Mouse (Mus musculus) CH12.LX (cell line): ENCODE results near the gene Ctla4. TPM values are rescaled to one million over a fixed set of nuclear protein-coding genes. Genes with fewer than 3 reads are reported as not detected.
A peak's percentile ranks its signal among the peaks of the same experiment; 100 is the strongest.

Source experiments
- DNase-seq: peaks from one replicate; pipeline ENCODE4 v3.0.0-alpha.2; 2013; ENCODE audit errors: extremely low read depth
- H3K27ac ChIP-seq: 2 replicates; pipeline ENCODE4 v1.5.1; 2012; ENCODE audit warnings: low read depth, mild to moderate bottlenecking, control low read depth, moderate library complexity; ENCODE audit not compliant: insufficient read depth
- H3K27me3 ChIP-seq: replicated peaks from 2 replicates; pipeline ENCODE3; 2012; ENCODE audit warnings: inconsistent platforms
- H3K36me3 ChIP-seq, 2 experiments: replicated peaks in 1 of 2; 2 replicates each; pipeline versions ENCODE3 to v1.6.1; 2012; ENCODE audit warnings: inconsistent platforms in 1 of 2, low read length in 1 of 2, mild to moderate bottlenecking in 1 of 2, mixed read lengths in 1 of 2, moderate library complexity in 1 of 2; ENCODE audit not compliant: control insufficient read depth in 1 of 2, insufficient read depth in 1 of 2
- H3K4me1 ChIP-seq, 2 experiments: 2 replicates each; pipeline ENCODE4 v1.6.1; 2012; ENCODE audit warnings: inconsistent platforms in 1 of 2, moderate library complexity in 1 of 2; ENCODE audit not compliant: insufficient read depth in 2 of 2, control insufficient read depth in 1 of 2
- H3K4me2 ChIP-seq: 2 replicates; pipeline ENCODE4 v1.6.1; 2012; ENCODE audit warnings: low read depth, mild to moderate bottlenecking, control low read depth; ENCODE audit not compliant: poor library complexity, insufficient read depth, severe bottlenecking
- H3K4me3 ChIP-seq, 3 experiments: fragments of 150-350 bp in 1 of 3; sonication (generic) in 1 of 3; replicated peaks in 1 of 3; 2 replicates each; pipeline versions ENCODE3 to v1.5.1; 2011 to 2012; ENCODE audit warnings: low read depth in 2 of 3, low read length in 2 of 3, mild to moderate bottlenecking in 2 of 3, moderate library complexity in 2 of 3, control low read depth in 1 of 3, improper control_type of control experiment in 1 of 3, inconsistent platforms in 1 of 3, mixed read lengths in 1 of 3; ENCODE audit not compliant: poor library complexity in 1 of 3
- H3K79me2 ChIP-seq: replicated peaks from 2 replicates; pipeline ENCODE4 v1.6.1; 2012; ENCODE audit warnings: mild to moderate bottlenecking, moderate library complexity; ENCODE audit not compliant: control insufficient read depth, poor library complexity, insufficient read depth, severe bottlenecking; ENCODE audit errors: extremely low read depth
- H3K9ac ChIP-seq: 2 replicates; pipeline ENCODE4 v1.6.1; 2012; ENCODE audit warnings: low read depth, mild to moderate bottlenecking, control low read depth, moderate library complexity; ENCODE audit not compliant: insufficient read depth
- H3K9me3 ChIP-seq: replicated peaks from 2 replicates; pipeline ENCODE3; 2012; ENCODE audit warnings: low read length, inconsistent platforms, mixed read lengths
- BHLHE40 ChIP-seq: IDR thresholded peaks from 2 replicates; pipeline ENCODE4 v1.6.1; 2011; ENCODE audit warnings: mild to moderate bottlenecking, low read depth, low read length, improper control_type of control experiment
- CHD2 ChIP-seq: IDR thresholded peaks from 2 replicates; pipeline ENCODE4 v1.6.1; 2011; ENCODE audit warnings: low read length, improper control_type of control experiment
- CTCF ChIP-seq, 2 experiments: IDR thresholded peaks in 1 of 2; conservative IDR thresholded peaks in 1 of 2; 2 replicates each; pipeline ENCODE4 v1.5.1; 2011 to 2012; ENCODE audit warnings: low read depth in 2 of 2, low read length in 2 of 2, improper control_type of control experiment in 1 of 2, inconsistent platforms in 1 of 2, mild to moderate bottlenecking in 1 of 2, moderate library complexity in 1 of 2
- E2F4 ChIP-seq: IDR thresholded peaks from 2 replicates; pipeline ENCODE4 v1.6.1; 2011; ENCODE audit warnings: low read depth, low read length, improper control_type of control experiment; ENCODE audit not compliant: insufficient replicate concordance
- ELF1 ChIP-seq: IDR thresholded peaks from 2 replicates; pipeline ENCODE4 v1.6.1; 2014; ENCODE audit warnings: low read depth, mild to moderate bottlenecking, inconsistent platforms, low read length, improper control_type of control experiment
- ETS1 ChIP-seq: conservative IDR thresholded peaks from 2 replicates; pipeline ENCODE4 v1.6.1; 2012; ENCODE audit warnings: low read depth, mild to moderate bottlenecking, inconsistent platforms, low read length, improper control_type of control experiment, moderate library complexity
- GABPA ChIP-seq: IDR thresholded peaks from 2 replicates; pipeline ENCODE4 v1.6.1; 2012; ENCODE audit warnings: low read depth, low read length, improper control_type of control experiment, inconsistent platforms; ENCODE audit not compliant: insufficient replicate concordance
- JUN ChIP-seq: IDR thresholded peaks from 2 replicates; pipeline ENCODE4 v1.6.1; 2011; ENCODE audit warnings: low read depth, mild to moderate bottlenecking, low read length, improper control_type of control experiment, moderate library complexity; ENCODE audit not compliant: insufficient read depth
- MAFK ChIP-seq: IDR thresholded peaks from 2 replicates; pipeline ENCODE4 v1.6.1; 2011; ENCODE audit warnings: low read length, improper control_type of control experiment; ENCODE audit not compliant: insufficient replicate concordance
- MAZ ChIP-seq: IDR thresholded peaks from 2 replicates; pipeline ENCODE4 v1.6.1; 2012; ENCODE audit warnings: low read depth, mild to moderate bottlenecking, inconsistent platforms, low read length, improper control_type of control experiment, moderate library complexity
- MEF2A ChIP-seq: IDR thresholded peaks from 2 replicates; pipeline ENCODE4 v1.6.1; 2014; ENCODE audit warnings: low read depth, mild to moderate bottlenecking, inconsistent platforms, low read length, improper control_type of control experiment, borderline replicate concordance
- NELFE ChIP-seq: IDR thresholded peaks from 2 replicates; pipeline ENCODE4 v1.6.1; 2011; ENCODE audit warnings: low read depth, low read length, improper control_type of control experiment
- NRF1 ChIP-seq: IDR thresholded peaks from 2 replicates; pipeline ENCODE4 v1.6.1; 2014; ENCODE audit warnings: low read depth, mild to moderate bottlenecking, inconsistent platforms, low read length, improper control_type of control experiment, moderate library complexity
- PAX5 ChIP-seq: IDR thresholded peaks from 2 replicates; pipeline ENCODE4 v1.6.1; 2012; ENCODE audit warnings: low read length, inconsistent platforms, mixed read lengths
- POLR2A ChIP-seq: IDR thresholded peaks from 2 replicates; pipeline ENCODE4 v1.6.1; 2011; ENCODE audit warnings: low read depth, mild to moderate bottlenecking, improper control_type of control experiment, low read length
- RAD21 ChIP-seq: IDR thresholded peaks from 2 replicates; pipeline ENCODE4 v1.6.1; 2011; ENCODE audit warnings: low read depth, mild to moderate bottlenecking, low read length, improper control_type of control experiment, moderate library complexity
- RCOR1 ChIP-seq: conservative IDR thresholded peaks from 2 replicates; pipeline ENCODE4 v1.6.1; 2012; ENCODE audit warnings: low read depth, mild to moderate bottlenecking, inconsistent platforms, low read length, improper control_type of control experiment
- SIN3A ChIP-seq: IDR thresholded peaks from 2 replicates; pipeline ENCODE4 v1.6.1; 2012; ENCODE audit warnings: low read length, improper control_type of control experiment, inconsistent platforms
- SMC3 ChIP-seq: IDR thresholded peaks from 2 replicates; pipeline ENCODE4 v1.6.1; 2011; ENCODE audit warnings: low read depth, low read length, improper control_type of control experiment
- TCF12 ChIP-seq: IDR thresholded peaks from 2 replicates; pipeline ENCODE4 v1.6.1; 2014; ENCODE audit warnings: low read depth, mild to moderate bottlenecking, inconsistent platforms, low read length, improper control_type of control experiment
- USF1 ChIP-seq: IDR thresholded peaks from 2 replicates; pipeline ENCODE4 v1.6.1; 2014; ENCODE audit warnings: low read depth, mild to moderate bottlenecking, inconsistent platforms, low read length, improper control_type of control experiment
- USF2 ChIP-seq: conservative IDR thresholded peaks from 2 replicates; pipeline ENCODE4 v1.6.1; 2011; ENCODE audit warnings: low read depth, low read length, improper control_type of control experiment
- ZC3H11A ChIP-seq: IDR thresholded peaks from 2 replicates; pipeline ENCODE4 v1.6.1; 2012; ENCODE audit warnings: low read depth, mild to moderate bottlenecking, inconsistent platforms, low read length, improper control_type of control experiment
- ZMIZ1 ChIP-seq: IDR thresholded peaks from 2 replicates; pipeline ENCODE4 v1.6.1; 2012; ENCODE audit warnings: low read depth, mild to moderate bottlenecking, inconsistent platforms, low read length, improper control_type of control experiment
- ZNF384 ChIP-seq: IDR thresholded peaks from 2 replicates; pipeline ENCODE4 v1.6.1; 2012; ENCODE audit warnings: low read depth, low read length, improper control_type of control experiment, inconsistent platforms
- dilution Hi-C: fragments of 300-500 bp; cut with MboI; formaldehyde crosslinking; loops from 2 replicates; pipeline ENCODE4 v1.14.3; 2020; ENCODE audit warnings: low sequenced_read_pairs; ENCODE audit not compliant: extremely low pct_unique_long_range_greater_than_20kb, extremely low pct_ligation_motif_present
- in situ Hi-C: fragments of 300-500 bp; cut with MboI; formaldehyde crosslinking; loops from 3 replicates; pipeline ENCODE4 v1.14.3; 2019; ENCODE audit warnings: low sequenced_read_pairs, low pct_ligation_motif_present, low pct_unique_long_range_greater_than_20kb, mixed read lengths
- polyA plus RNA-seq: library from polyadenylated mRNA; unstranded; fragments of >175 nt; gene quantifications from 2 replicates; pipeline ENCODE4 v1.2.1, GENCODE M21; 2012; ENCODE audit warnings: low read depth; ENCODE audit not compliant: insufficient read length
- total RNA-seq, 2 experiments: library from RNA; depleted of rRNA; stranded (reverse); fragments of 300-350 nt in 1 of 2; fragments of >200 nt in 1 of 2; gene quantifications; 2 replicates each; pipeline ENCODE4 v1.2.3; 2012 to 2014

Gene Ctla4
- total and polyA plus RNA-seq, 3 experiments = 11.6 to 54.7 (median 53.7) TPM

DNA sequence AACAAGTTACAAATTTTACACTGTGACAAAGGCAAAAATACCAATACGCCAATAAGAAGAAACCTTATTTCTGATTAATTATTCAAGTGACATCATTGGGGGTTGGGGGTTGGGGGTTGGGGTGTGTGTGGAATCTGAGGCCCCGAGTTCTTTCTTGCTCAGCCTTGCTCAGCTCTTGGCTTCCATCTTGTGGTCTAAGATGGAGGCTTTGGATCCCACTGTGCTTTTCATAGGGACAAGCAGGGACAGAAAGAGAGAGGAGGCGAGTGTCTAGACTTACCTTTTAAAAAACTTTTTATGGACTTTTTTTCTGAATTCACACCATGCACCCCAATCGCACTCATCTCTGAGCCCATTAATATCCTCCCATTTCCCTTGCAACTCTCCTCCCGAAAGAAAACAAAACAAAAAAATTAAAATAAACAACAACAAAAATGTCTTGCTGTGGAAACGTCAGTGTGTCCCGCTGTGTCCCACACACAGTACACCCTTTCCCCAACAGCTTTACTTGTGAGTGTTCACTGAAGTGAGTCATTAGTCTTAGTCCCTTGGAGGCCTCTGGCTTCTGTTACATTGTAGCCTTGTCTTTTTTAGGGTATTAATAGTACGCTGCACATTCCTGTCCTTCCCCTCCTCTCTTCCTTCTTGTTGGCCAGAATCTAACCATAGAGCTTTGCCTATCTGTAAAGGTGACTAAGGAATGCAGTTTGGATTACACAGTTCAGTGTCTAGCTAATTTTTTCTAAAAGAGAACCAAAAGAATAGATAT lies 59.0 kb downstream of the Ctla4 start:
- in situ Hi-C loops = no loop called here
- Histone ChIP-seq H3K36me3 (no peaks in the 10 kb centered on the region), H3K9me3 (no peaks in the 10 kb centered on the region), H3K27me3 (no peaks in the 10 kb centered on the region)
- DNase-seq = no peak
- no peak for TF ChIP-seq JUN
- no peak for TF ChIP-seq ZNF384
- TF ChIP-seq MAZ = no peak
- TF ChIP-seq CTCF (conservative IDR thresholded peaks at IDR 0.05 in 1 of 2, IDR thresholded peaks at IDR 0.05 in 1 of 2; ENCODE audit: low read depth in 2 of 2, low read length in 2 of 2) = peak in 1 of 2 experiments; percentile 64; a peak in 2 of 4 replicates
- TF ChIP-seq RAD21 = peak; percentile 59
- TF ChIP-seq TCF12 = no peak
- TF ChIP-seq SMC3 = peak; percentile 49
- peak; percentile 31; the same call in 1 of the 2 replicates for TF ChIP-seq ZC3H11A
- no peak for TF ChIP-seq MEF2A
- peak; percentile 51 for TF ChIP-seq CHD2
- no peak for TF ChIP-seq SIN3A
- no peak for TF ChIP-seq ETS1
- TF ChIP-seq, all 38 proteins: peak for 5
- peaks cover 5 to 40% of the 10 kb centered on the region in 2 experiments; a peak in 3 of 4 replicates for H3K4me1 ChIP-seq
- H3K9ac ChIP-seq = no peak overlapping the region; the same call in 1 of the 2 replicates
- dilution Hi-C loops = no loop called here
- no peak overlapping the region for H3K4me3 ChIP-seq
- no peaks in the 10 kb centered on the region for H3K79me2 ChIP-seq
- H3K27ac ChIP-seq = no peak overlapping the region
- no peak overlapping the region for H3K4me2 ChIP-seq

DNA sequence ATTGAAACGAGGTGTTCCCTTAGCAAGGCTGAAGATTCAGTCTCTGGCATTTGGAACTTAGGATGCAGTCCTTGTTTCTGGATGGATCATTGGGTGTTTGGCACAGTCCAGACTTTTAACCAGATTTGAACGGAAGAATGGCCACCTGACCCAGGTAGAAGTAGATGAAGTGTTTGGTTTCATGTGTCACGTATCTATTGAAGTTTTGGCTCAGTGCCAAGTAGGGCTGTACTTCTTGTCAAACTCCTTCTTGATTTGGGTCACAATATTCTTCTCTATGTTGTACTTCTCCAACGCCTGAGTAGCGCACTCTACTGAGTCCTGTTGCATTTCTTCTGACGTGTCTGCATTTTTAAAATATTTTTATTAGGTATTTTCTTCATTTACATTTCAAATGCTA lies 61.3 kb downstream of the Ctla4 start:
- no peak overlapping the region for H3K27ac ChIP-seq
- H3K9me3 ChIP-seq = no peaks in the 10 kb centered on the region
- dilution Hi-C loops = no loop called here
- DNase-seq = no peak
- H3K9ac ChIP-seq = no peak overlapping the region
- in situ Hi-C loops = no loop called here
- no peaks in the 10 kb centered on the region for H3K79me2 ChIP-seq
- H3K4me1 ChIP-seq = peaks cover 0 to 25% of the 10 kb centered on the region in 2 experiments; a peak in 2 of 4 replicates
- no peaks in the 10 kb centered on the region for H3K36me3 ChIP-seq
- no peak overlapping the region for H3K4me3 ChIP-seq
- no peak overlapping the region for H3K4me2 ChIP-seq
- no peak for TF ChIP-seq BHLHE40
- no peak for TF ChIP-seq MAZ
- TF ChIP-seq USF2 = no peak
- TF ChIP-seq POLR2A = no peak
- no peak for TF ChIP-seq ETS1
- TF ChIP-seq E2F4 = no peak
- no peak for TF ChIP-seq NELFE
- TF ChIP-seq ELF1 = no peak
- no peak for TF ChIP-seq PAX5
- no peak for TF ChIP-seq USF1
- no peak for TF ChIP-seq GABPA
- TF ChIP-seq RCOR1 = no peak
- no peak for TF ChIP-seq MAFK
- no peak for TF ChIP-seq NRF1
- no peak for TF ChIP-seq MEF2A
- no peak for TF ChIP-seq ZMIZ1
- TF ChIP-seq, all 38 proteins: peak for 0
- no peaks in the 10 kb centered on the region for H3K27me3 ChIP-seq
